Mouse (Mus musculus): Measurements from ENCODE around the gene Ccin.

Ccin gene

DNA sequence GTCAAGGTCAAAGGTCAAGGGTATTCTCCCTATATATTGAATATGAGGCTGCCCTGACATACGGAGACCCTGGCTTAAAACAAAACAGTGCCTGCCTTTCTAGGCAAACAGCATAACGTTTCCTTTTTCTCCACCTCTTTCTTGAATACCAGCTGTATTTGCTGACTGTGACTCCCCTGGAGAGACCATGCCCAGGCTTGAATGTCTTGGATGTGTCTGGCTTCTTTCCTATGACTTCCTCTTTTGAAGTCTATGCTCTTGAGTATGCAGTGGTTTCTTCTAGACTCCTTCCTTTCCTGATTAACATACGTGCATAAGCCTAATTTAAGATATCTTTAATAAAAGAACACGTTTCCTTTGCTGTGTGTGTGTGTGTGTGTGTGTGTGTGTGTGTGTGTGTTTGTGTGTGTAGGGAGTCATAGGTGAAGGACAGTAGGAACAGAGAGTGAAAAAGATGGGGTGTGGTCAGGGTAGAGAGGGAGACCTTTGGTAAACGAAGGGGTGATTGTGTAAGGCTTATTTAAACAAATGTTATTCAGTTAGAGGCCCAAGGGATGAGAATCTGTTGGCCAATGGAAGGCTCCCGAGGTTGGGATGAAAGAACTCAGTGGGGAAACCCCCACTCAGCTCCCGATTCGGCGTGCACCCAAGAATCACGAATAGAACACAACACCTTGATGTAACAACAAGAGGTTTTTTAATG lies 8.2 kb upstream of the Ccin start:
- DNase-seq (ENCODE audit: low spot score), result no peak

DNA sequence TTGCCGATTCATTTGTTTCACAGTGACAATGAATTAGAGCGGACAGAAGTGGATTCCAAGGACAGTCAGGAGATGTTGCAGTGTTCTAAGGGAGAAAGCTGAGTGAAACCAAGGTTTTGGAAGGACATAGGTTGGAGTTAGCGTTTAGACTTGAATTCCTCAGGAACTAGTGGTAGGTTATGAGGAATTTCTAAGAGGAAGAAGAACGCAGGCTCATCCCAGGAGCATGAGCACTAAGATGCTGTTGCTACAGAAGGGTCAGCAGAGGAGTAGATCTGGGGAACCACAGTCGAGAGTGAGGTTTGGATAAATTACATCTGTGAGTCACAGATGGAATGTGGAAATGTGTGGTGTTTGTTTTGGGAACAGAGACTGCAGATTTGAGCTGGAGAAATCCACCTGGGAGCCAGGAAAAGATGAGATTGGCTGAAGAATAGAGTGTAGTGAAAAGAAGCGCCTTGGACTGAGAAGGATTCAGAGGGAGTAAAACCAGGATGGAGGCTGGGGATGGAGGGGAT lies 7.0 kb upstream of the Ccin start:
- DNase-seq (ENCODE audit: low spot score), result no peak

DNA sequence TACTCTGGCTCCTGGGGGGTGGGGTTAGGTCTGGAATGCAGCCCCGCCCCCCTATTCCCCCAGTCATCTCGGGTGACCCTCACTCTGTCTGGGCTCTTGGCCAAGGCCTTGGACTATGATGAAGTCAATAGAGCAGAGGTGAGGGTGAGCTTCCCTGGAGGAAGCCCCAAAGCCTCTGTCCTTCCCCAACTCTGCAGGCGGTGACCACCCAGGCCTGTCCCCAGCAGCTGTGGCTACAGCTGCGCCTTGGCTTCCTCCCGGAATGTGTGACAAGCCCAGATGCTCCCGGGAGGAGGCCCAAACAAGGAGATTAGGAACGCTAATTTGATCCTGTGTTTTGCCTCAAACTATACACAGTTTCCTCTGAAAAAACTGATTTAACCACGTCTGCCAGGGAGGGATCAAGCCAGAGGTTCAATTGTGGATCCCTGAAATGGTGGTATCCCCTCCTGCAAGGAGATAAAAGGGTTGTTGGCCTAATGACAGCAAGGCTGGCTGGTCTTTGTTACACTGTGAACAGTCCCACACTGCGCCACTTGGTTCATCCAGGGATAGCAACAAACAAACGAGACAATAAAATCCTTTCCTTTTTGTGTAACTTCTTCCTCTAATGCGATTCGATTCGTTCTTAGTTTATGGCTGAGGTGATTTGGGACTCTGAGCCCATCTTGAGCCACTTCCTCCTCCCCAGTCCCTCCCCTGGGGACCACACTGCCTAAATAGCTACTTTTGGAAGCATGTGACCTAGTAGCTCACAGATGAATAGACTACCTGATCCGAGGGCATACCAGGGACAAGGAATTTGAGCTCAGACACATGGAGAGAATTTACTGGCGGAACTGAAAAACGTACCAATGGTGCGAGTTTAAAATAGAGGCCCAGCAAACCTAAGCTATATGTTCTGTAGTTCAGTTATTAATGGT lies 4.5 kb upstream of the Ccin start:
- DNase-seq (ENCODE audit: low spot score), result peak; percentile 59

DNA sequence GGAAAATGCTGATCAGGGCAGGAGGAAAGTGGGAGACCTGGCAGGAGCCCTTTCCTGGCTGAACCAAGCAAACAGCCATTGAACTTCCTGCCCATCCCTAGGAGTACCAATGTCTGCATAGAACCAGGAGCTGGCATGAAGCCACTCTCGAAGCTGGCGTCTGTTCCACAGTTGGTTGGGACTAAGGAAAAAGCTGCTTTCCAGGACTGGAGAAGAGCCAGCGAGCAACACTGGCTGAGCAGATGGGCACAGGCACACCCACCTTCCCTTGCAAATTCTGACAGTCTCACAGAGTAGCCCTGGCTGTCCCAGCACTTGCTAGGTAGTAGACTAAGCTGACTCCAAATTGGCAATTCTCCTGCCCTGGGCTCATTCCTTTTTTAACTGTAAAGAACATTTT lies 3.5 kb upstream of the Ccin start:
- DNase-seq (ENCODE audit: low spot score), result no peak

DNA sequence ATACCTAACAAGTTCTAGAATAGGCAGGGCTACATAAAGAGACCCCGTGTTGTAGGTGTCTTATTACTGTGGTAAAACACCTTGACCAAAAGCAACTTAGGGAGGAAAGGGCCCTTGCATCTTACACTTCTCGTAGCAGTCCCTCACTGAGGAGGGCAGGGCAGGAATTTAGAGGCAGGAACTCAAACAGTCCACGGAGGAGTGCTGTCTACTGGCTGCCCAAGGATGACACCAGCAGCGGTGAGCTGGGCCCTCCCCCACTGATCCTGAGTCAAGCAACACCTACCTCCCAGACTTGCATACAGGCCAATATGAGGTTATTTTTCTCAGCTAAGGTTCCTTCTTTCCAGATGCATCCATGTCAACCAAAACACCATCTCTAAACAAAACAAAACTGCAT lies 3.0 kb upstream of the Ccin start:
- no peak for DNase-seq (ENCODE audit: low spot score)

DNA sequence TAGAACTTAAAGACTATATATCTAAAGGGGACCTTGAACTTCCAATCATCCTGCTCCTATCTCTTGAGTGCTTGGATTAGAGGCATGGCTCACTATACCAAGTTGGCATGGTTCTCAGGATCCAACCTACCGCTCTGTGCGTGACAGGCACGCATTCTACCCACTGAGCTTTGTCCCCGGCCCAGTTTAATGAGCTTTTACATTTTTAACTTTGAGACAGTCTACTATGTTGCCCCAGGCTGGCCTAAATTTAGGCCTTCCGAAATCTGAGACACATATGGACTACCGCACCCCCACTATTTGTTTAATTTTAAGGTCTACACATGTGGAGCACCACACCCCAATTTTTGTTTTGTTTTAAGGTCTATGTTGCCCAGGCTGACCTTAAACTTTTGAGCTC lies 2.4 kb upstream of the Ccin start:
- DNase-seq (ENCODE audit: low spot score), result no peak

DNA sequence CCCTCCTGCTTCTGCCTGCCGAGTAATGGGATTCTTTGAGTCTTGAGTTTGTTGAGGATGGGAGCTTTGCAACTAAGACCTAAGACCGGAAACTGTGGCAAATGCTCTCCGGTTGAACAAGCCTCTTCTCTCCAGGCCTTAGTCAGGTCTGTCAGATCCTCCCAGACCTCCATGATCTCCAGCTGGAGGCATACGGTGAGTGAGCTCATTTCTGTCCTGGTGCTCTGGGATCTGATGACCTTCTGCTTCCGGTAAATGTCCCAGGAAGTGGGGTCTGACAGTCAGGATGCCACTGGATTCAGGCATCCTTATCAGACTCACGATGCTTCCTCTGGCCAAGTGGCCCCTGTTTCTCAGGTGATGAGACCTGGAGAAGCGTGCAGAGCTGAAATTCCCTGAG lies 2.0 kb upstream of the Ccin start:
- no peak for DNase-seq (ENCODE audit: low spot score)

DNA sequence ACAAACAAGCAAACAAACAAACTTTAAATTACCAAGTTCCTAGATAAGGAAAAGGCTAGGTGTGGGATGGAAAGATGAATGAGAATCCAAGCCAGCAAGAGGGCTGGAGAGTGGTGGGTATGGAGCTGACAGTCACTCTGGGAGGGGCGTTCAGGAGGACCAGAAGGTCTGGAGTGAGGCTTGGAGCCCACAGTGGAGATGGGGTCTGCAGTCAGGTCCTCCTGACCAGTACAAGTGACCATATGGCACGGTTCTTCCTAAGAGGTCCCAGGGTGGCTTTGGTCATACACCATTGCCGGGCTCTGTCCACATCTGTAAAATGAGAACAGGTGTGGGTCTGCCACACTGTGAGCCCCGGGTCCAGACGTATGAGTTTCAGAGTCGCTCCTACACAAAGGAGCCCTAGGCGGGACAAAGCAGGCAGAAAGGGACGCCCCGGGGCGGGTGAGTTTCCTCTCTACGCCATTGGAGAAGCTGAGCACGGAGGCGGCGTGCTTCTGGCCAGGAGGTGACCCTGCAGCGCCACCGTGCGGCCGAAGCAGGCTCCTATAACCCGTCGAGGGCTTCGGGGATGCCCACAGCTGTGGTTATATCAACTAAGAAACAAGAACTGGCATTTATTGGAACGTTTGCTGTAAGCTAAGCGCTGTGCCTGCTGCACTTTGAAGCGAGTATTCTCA lies 1.1 kb upstream of the Ccin start:
- peak; percentile 95 for DNase-seq (ENCODE audit: low spot score)

DNA sequence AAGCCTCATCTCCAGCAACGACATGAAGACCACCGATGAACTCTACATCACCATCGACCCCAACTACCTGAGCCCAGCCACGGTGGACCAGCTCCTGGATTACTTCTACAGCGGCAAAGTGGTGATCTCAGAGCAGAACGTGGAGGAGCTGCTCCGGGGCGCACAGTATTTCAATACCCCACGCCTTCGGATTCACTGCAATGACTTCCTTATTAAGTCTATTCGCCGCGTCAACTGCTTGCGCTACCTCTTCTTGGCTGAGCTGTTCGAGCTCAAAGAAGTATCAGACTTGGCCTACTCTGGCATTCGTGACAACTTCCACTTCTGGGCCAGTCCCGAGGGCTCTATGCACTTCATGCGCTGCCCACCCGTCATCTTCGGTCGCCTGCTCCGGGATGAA lies 473 bp downstream of the Ccin start:
- DNase-seq (ENCODE audit: low spot score), result no peak

DNA sequence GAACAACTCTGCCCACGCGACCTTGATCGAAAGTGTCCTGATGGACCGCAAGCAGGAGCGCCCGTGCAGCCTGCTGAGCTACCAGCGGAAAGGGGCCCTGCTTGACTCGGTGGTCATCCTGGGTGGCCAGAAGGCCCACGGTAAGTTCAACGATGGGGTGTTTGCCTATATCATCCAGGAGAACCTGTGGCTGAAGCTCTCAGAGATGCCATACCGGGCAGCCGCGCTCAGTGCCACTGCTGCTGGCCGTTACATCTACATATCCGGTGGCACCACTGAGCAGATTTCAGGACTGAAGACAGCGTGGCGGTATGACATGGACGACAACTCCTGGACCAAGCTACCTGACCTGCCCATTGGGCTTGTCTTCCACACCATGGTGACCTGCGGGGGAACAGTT lies 1.0 kb downstream of the Ccin start:
- DNase-seq (ENCODE audit: low spot score), result no peak

DNA sequence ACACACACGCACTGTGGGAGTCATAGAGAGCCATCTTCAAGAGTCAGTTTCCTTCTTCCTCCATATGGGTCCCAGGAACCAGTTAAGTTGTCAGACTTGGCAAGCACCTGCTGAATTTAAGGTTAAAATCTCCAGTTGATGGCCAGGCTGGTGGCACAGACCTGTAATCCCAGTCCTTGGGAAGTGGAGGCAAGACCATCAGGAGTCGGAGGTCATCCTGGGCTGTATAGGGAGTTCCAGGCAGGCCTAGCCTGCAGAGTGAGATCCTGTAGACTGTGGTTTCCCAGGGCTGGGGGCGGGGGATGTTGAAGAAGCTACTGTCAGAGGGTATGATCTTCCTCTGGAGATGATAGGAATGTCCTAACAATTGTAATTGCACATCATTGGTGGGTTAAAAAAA lies 5.7 kb downstream of the Ccin start:
- no peak for DNase-seq (ENCODE audit: low spot score)

DNA sequence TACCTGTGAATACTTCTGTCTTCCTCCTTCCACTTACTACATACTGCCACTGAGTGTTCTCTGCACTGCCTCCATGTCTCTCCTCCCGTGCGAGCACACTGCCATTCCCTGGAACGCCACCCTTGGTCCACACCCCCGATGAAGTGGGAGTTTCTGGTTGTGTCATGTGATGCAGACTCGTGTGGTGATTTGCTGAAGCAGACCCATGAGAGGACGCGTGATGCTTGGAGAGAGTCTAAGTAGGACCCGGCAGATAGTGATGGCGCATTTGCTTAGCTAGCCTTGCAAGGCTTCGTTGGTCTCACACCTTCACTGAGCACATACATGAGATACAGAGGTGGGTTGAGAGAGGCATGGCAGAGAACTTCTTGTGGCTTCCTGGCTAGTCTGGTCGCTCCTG lies 9.8 kb downstream of the Ccin start:
- no peak for DNase-seq (ENCODE audit: low spot score)

DNA sequence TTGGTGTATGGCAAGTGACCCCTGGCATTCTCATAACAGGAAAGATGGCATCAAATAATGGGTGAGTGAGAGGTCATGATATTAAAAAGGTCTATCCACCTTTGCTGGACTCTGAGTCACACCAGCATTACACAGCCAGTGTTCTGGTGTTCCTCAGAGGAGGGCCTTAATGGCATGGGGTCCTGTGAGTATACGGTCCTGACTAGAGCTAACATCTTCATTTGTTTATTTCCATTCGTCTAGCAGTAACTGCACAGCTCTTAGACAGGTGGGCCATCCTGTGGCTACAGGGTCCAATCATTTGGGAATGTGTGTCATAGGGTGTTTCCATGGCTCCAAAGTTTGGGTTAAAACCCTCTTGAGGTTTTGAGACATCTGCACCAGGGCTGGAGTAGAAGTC lies 11.1 kb downstream of the Ccin start:
- DNase-seq (ENCODE audit: low spot score), result no peak

DNA sequence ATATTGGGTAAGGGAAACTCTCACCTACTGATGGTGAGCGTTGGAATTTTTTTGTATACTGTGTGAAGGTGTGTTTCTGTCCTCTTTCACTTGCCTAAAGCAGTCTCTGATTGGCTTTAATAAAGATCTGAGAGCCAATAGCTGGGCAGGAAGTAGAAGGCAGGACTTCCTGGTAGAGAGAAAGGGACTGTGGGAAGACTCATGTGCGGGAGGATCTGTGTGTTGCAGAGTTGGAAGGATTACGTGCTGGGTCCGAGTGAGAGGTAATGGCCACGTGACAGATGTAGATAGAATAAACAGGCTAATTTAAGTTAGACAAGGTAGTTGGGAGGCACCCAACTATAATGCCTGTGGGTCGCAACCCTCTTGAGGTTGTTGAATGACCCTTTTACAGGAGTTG lies 20.3 kb downstream of the Ccin start:
- DNase-seq (ENCODE audit: low spot score), result no peak

DNA sequence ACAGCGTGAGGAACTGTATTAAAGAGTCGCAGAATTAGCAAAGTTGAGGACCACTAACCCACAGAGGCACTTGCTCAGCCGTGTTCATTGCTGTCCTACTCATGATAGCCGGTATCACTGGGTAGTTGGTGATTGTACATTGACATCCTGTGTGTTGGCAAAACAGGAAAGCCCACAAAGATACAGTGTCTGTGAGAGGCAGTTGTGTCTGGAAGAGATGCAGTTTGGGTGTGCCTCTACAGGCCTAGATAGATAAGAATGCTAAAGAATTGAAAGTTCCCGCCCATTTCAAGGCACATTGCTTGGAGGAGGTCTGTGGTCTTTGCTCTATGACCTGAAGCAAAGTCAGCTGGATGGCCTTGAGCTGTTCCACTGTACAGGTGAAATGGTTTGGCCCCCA lies 20.8 kb downstream of the Ccin start, which contains the start of gene Clta:
Gene Clta (plus strand): TSS at position 327 of the 400 bp plus-strand sequence.
- no peak for DNase-seq (ENCODE audit: low spot score)

DNA sequence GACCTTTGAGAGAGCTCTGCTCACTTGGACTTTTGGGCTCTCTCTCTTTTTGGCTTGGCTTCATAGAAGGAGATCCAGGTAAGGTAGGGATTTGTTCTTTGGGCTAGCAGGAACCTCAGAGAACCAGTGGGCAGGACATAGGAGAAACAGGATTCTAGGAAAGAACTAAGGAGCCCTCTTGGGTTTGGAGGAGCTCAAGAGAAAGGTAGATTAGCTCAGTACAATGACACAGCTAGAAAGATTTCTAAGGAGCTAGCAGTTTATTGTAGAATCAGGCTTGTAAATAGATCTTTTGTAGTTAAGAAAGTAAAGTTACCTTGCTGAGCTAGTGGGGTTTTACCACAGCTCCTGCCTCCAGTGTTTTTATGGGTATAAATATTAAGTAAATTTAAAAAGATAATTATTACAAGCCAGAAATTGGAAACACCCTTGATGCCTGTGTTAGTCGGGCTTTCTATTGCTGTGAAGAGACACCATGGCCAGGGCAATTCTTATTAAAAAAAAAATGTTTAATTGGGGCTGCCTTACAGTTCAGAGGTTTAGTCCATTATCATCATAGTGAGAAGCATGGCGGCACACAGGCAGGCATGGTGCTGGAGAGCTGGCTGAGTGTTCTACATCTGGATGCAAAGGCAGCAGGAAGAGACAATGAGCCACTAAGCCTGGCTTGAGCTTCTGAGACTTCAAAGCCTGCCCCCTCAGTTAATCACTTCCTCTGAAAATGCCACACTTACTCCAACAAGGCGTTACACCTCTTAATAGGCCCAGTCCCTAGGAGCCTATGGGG lies 21.5 kb downstream of the Ccin start:
- DNase-seq (ENCODE audit: low spot score), result no peak

DNA sequence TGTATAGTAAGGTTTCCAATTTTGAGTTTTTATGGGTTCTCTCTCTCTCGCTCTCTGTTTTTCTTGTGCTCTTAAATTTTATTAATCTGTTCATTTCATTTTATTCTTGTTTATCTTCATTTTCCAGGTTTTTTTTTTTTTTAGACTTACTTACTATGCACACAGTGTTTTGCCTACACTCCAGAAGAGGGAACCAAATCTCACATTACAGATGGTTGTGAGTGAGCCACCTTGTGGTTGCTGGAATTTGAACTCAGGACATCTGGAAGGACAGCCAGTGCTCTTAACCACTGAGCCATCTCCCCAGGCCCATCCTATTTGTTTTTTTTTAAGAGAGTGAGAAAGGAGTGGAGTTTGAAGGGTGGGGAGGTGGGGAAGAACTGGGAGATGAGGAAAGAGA lies 26.9 kb downstream of the Ccin start:
- no peak for DNase-seq (ENCODE audit: low spot score)

DNA sequence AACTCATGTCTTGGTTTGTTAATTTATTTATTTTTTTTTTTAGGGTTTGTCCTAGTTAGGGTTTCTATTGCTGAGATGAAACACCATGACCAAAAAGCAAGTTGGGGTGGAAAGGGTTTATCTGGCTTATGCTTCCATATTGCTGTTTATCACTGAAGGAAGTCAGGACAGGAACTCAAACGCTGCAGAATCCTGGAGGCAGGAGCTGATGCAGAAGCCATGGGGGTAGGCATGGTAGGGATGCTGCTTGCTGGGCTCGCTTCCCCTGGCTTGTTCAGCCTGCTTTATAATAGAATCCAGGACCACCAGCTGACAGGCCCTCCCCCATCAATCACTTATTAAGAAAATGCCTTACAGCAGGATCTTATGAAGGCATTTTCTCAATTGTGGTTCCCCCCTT lies 27.6 kb downstream of the Ccin start:
- no peak for DNase-seq (ENCODE audit: low spot score)

DNA sequence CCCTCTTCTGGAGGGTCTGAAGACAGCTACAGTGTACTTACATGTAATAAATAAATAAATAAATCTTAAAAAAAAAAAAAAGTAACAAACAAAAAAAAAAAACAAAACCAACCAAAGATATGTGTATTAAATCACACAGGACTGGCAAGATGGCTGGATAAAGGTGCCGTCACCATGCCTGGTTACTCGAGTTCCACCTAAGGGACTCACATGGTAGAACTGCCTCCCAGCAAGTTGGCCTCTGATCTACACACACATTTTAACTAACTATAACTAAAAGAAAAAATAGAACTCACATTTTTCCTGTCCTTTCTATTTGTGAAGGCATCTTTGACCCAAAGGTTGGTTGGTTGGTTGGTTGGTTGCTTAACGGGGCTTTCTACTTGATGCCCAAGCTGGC lies 28.5 kb downstream of the Ccin start:
- no peak for DNase-seq (ENCODE audit: low spot score)

DNA sequence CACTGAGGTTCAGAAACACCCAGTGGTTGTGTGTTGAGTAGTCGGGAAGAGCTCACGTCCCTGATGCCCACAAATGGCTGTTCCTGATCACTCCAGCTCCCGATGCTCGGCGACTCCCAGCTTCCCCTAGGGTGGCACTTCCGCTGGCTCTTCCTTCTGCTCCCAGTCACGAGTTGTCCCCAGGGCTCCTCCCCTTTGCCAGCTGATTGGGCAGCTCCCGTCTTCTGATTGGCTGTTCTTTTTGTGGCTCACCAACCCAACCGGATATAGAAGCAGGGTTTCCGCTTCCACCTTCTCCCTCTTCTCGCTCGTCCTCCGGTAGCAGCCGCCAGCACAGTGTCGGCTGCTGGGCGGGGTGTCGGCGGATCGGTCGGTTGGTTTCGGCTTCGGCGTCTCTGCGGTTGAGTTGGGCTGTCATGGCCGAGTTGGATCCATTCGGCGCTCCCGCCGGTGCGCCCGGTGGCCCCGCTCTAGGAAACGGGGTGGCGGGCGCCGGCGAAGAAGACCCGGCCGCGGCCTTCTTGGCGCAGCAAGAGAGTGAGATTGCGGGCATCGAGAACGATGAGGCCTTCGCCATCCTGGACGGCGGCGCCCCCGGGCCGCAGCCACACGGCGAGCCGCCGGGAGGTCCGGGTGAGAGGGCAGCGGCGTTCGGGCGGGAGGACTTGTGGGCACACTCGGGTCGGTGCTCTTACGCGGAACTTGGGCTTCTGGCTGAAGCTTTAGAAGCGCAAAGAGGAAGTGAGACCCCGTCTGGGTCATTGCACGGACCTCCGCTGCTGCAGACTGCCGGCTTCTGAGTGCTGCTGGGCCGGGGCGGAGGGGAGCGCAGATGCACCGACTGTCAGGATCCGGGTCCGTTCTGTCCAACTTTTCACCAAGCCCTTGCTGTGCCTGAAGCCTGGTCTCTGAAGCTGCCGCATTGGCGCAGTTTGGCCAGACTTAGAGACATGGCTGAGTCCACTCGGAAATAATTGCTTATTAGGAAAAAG lies 29.4 kb downstream of the Ccin start:
- peak; percentile 97 for DNase-seq (ENCODE audit: low spot score)
